Mouse (Mus musculus) hindbrain, embryonic 14.5 days (tissue): ENCODE results near the gene Nfkbil1. TPM values are rescaled to one million over a fixed set of nuclear protein-coding genes. Genes with fewer than 3 reads are reported as not detected.

Experiments used
- ATAC-seq: fragments of 200-750 bp; cut with Nextera tagmentation; 2 replicates; pipeline ENCODE4 v1.8.0; 2017; ENCODE audit warnings: moderate number of reproducible peaks, mild to moderate bottlenecking, moderate TSS enrichment, moderate library complexity; ENCODE audit not compliant: low FRiP score
- DNase-seq: peaks from one replicate; pipeline ENCODE4 v3.0.0-alpha.2; 2015; ENCODE audit warnings: low spot score
- H3K27ac ChIP-seq: fragments of 300-500 bp; sonication (generic); 2 replicates; pipeline ENCODE4 v1.5.1; 2014; ENCODE audit warnings: mild to moderate bottlenecking, moderate library complexity
- H3K27me3 ChIP-seq: fragments of 300-500 bp; sonication (generic); 2 replicates; pipeline ENCODE4 v1.6.1; 2014; ENCODE audit warnings: mild to moderate bottlenecking, low read length, mixed read lengths; ENCODE audit not compliant: control insufficient read depth, insufficient read depth
- H3K36me3 ChIP-seq: fragments of 300-500 bp; sonication (generic); replicated peaks from 2 replicates; pipeline ENCODE4 v1.6.1; 2014; ENCODE audit not compliant: control insufficient read depth, insufficient read depth
- H3K4me1 ChIP-seq: fragments of 300-500 bp; sonication (generic); replicated peaks from 2 replicates; pipeline ENCODE4 v1.6.1; 2014; ENCODE audit warnings: antibody characterized with exemption, low read length, mixed read lengths; ENCODE audit not compliant: control insufficient read depth, insufficient read depth
- H3K4me2 ChIP-seq: fragments of 300-500 bp; sonication (generic); replicated peaks from 2 replicates; pipeline ENCODE4 v1.6.1; 2014; ENCODE audit warnings: mild to moderate bottlenecking, moderate library complexity
- H3K4me3 ChIP-seq: fragments of 300-500 bp; sonication (generic); replicated peaks from 2 replicates; pipeline ENCODE4 v1.5.1; 2014; ENCODE audit warnings: mild to moderate bottlenecking, low read length
- H3K9ac ChIP-seq: fragments of 300-500 bp; sonication (generic); 2 replicates; pipeline ENCODE4 v1.6.1; 2014
- H3K9me3 ChIP-seq: fragments of 300-500 bp; sonication (generic); 2 replicates; pipeline ENCODE4 v1.6.1; 2016; ENCODE audit warnings: low read length; ENCODE audit not compliant: control insufficient read depth
- WGBS: fragments of 180-500 bp; shearing (Covaris S2); extraction: QIAGEN DNeasy Blood & Tissue Kit; methylation state at CpG from one replicate; pipeline ENCODE4 v1.1.7; 2014; 5-methylcytosine and 5-hydroxymethylcytosine counted together
- polyA plus RNA-seq: library from polyadenylated mRNA; unstranded; fragments of >200 nt; fragmentation: Nextera tagmentation; extraction: Ambion mirVana; gene quantifications from 2 replicates; pipeline ENCODE4 v1.2.1, GENCODE M21; 2014

Gene Nfkbil1
- polyA plus RNA-seq, 1 experiment from 2014 or later = 3.5 TPM

- Histone ChIP-seq H3K4me2 (no peak overlapping the region), H3K27me3 (no peaks in the 10 kb centered on the region), H3K9ac (no peak overlapping the region), H3K4me1 (peaks cover 12% of the 10 kb centered on the region; the same call in 1 of the 2 replicates), H3K27ac (no peak overlapping the region), H3K36me3 (peaks cover 98% of the 10 kb centered on the region), H3K9me3 (no peaks in the 10 kb centered on the region), H3K4me3 (no peak overlapping the region)
- ATAC-seq (no peak), DNase-seq (no peak)
- WGBS = 81% methylated on average over 19 of the region's 19 CpGs
Observed at GRCm38 (mm10) chr17:35249451-35250197, 14.0 kb upstream of the Nfkbil1 start.

DNA sequence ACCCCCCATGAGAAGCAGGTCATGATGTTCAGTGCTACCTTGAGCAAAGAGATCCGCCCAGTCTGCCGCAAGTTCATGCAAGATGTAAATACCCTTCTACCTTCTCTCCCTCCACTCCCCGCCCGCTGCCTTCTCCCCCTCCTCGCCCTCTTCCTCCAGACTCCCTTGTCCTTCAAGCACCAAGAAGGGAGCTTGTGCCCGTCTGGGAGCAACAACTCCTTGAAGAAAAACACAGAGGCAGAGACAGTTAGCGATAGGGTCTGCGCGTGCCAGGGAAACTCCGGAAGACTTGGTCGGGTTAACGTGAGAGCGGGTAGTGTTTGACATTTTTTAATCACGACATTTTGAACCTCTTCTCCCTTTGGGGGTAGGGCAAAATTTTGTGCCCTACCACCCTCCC, 13.4 kb upstream of the Nfkbil1 start:
- Histone ChIP-seq H3K9ac (no peak overlapping the region), H3K9me3 (no peaks in the 10 kb centered on the region), H3K27me3 (no peaks in the 10 kb centered on the region), H3K36me3 (peaks cover 99% of the 10 kb centered on the region), H3K4me3 (no peak overlapping the region), H3K4me2 (no peak overlapping the region), H3K27ac (no peak overlapping the region), H3K4me1 (peaks cover 18% of the 10 kb centered on the region)
- ATAC-seq = no peak
- 89% methylated on average over 14 of the region's 14 CpGs for WGBS
- no peak for DNase-seq

- no peaks in the 10 kb centered on the region for H3K9me3 ChIP-seq
- no peak overlapping the region for H3K4me2 ChIP-seq
- H3K4me1 ChIP-seq = peaks cover 26% of the 10 kb centered on the region
- ATAC-seq (no peak), DNase-seq (no peak)
- WGBS = 86% methylated on average over 7 of the region's 7 CpGs
- H3K27ac ChIP-seq = no peak overlapping the region
- H3K9ac ChIP-seq = no peak overlapping the region
- peaks cover 89% of the 10 kb centered on the region for H3K36me3 ChIP-seq
- H3K4me3 ChIP-seq = no peak overlapping the region
- no peaks in the 10 kb centered on the region for H3K27me3 ChIP-seq
Observed at GRCm38 (mm10) chr17:35247144-35247543, 11.6 kb upstream of the Nfkbil1 start.

- H3K36me3 ChIP-seq = peaks cover 77% of the 10 kb centered on the region
- H3K27ac ChIP-seq = no peak overlapping the region
- H3K4me3 ChIP-seq = no peak overlapping the region; the same call in 1 of the 2 replicates
- DNase-seq = no peak
- H3K4me1 ChIP-seq = peaks cover 26% of the 10 kb centered on the region
- H3K9ac ChIP-seq = peak overlapping the region; percentile 99; the same call in 1 of the 2 replicates
- H3K4me2 ChIP-seq = peak overlapping the region; percentile 67
- no peak for ATAC-seq
- H3K27me3 ChIP-seq = no peaks in the 10 kb centered on the region
- WGBS = 85% methylated on average over 15 of the region's 15 CpGs
- H3K9me3 ChIP-seq = no peaks in the 10 kb centered on the region
Observed at GRCm38 (mm10) chr17:35245731-35246623, 10.4 kb upstream of the Nfkbil1 start.

- Histone ChIP-seq H3K9ac (peak overlapping the region; percentile 99; the same call in 1 of the 2 replicates), H3K9me3 (no peaks in the 10 kb centered on the region), H3K4me3 (peak overlapping the region; percentile 90; the same call in 1 of the 2 replicates), H3K27ac (no peak overlapping the region), H3K27me3 (no peaks in the 10 kb centered on the region), H3K4me2 (peak overlapping the region; percentile 67), H3K36me3 (peaks cover 68% of the 10 kb centered on the region), H3K4me1 (peaks cover 33% of the 10 kb centered on the region)
- ATAC-seq (no peak), DNase-seq (no peak)
- WGBS = 65% methylated on average over 2 of the region's 2 CpGs
Observed at GRCm38 (mm10) chr17:35244999-35245398, 9.4 kb upstream of the Nfkbil1 start.

DNA sequence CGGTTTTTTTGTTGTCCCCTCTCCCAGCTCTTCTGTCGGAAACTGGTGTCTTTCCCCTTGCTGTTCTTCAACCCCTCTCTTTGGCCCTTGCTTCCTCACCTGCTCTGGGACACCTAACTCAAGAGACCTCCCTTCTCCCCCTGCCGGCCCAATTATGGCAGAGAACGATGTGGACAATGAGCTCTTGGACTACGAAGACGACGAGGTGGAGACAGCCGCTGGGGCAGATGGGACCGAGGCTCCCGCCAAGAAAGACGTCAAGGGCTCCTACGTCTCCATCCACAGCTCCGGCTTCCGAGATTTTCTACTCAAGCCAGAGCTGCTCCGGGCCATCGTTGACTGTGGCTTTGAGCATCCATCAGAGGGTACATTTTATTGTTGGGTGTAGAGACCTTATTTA, 7.5 kb upstream of the Nfkbil1 start:
- peak overlapping the region; percentile 67 for H3K4me2 ChIP-seq
- 4% methylated on average over 16 of the region's 16 CpGs for WGBS
- ATAC-seq (no peak), DNase-seq (no peak)
- peaks cover 48% of the 10 kb centered on the region for H3K36me3 ChIP-seq
- H3K9me3 ChIP-seq = no peaks in the 10 kb centered on the region
- peaks cover 33% of the 10 kb centered on the region for H3K4me1 ChIP-seq
- H3K9ac ChIP-seq = peak overlapping the region; percentile 99
- no peaks in the 10 kb centered on the region for H3K27me3 ChIP-seq
- peak overlapping the region; percentile 99 for H3K27ac ChIP-seq
- peak overlapping the region; percentile 90 for H3K4me3 ChIP-seq

GRCm38 (mm10) chr17:35242015-35242941, 6.7 kb upstream of the Nfkbil1 start:
- peaks cover 40% of the 10 kb centered on the region for H3K36me3 ChIP-seq
- peaks cover 36% of the 10 kb centered on the region for H3K4me1 ChIP-seq

GRCm38 (mm10) chr17:35241305-35242014, 5.9 kb upstream of the Nfkbil1 start, which contains the start of gene Ddx39b:
Ddx39b (plus strand) TSS chr17:35241746.
- Histone ChIP-seq H3K36me3 (peaks cover 32% of the 10 kb centered on the region), H3K27me3 (no peaks in the 10 kb centered on the region), H3K4me3 (peak within 1 kb of the TSS; percentile 90), H3K9me3 (no peaks in the 10 kb centered on the region), H3K4me1 (peaks cover 38% of the 10 kb centered on the region), H3K4me2 (peak within 1 kb of the TSS; percentile 67), H3K9ac (peak within 1 kb of the TSS; percentile 99), H3K27ac (peak within 1 kb of the TSS; percentile 99)
- under 1% methylated on average over 69 of the region's 69 CpGs for WGBS
- peak; percentile 91 for ATAC-seq
- peak; percentile 97 for DNase-seq

More at GRCm38 (mm10) chr17:35242015-35242941, 6.7 kb upstream of the Nfkbil1 start:
- H3K27ac ChIP-seq = peak overlapping the region; percentile 99
- DNase-seq = peak; percentile 48
- H3K9me3 ChIP-seq = no peaks in the 10 kb centered on the region
- H3K9ac ChIP-seq = peak overlapping the region; percentile 99
- under 1% methylated on average over 55 of the region's 55 CpGs for WGBS
- ATAC-seq = peak; percentile 41
- H3K4me2 ChIP-seq = peak overlapping the region; percentile 67
- peak overlapping the region; percentile 90 for H3K4me3 ChIP-seq
- H3K27me3 ChIP-seq = no peaks in the 10 kb centered on the region
